Mouse (Mus musculus) CD4-positive, CD25-positive, alpha-beta regulatory T cell, adult 2 months (primary cell): ENCODE results near the gene Il31ra.

Experiments
- DNase-seq: peaks from one replicate; pipeline ENCODE4 v3.0.0-alpha.2; 2012; ENCODE audit warnings: low read depth, low spot score

The Il31ra gene

GRCm38 (mm10) chr13:112560554-112561138 lies 33.5 kb downstream of the Il31ra start:
- DNase-seq = no peak

DNA sequence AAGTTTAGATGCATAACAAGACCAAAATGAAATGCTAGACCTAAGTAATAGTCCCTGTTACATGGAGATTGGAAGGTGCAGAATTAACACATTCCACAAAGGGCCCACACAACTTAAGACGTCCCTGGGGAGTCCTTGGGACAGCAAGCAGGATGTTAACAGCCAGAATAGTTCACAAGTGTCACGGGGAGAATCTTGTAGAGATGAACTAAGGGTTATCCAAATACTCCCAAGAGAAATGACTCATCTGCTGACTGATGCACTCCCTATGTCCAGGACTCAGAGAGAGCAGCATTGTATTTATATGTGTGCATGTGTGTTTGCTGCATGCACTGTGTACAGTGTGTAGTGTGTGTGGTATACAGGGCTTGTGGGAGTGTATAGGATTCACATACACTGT lies 37.7 kb downstream of the Il31ra start:
- DNase-seq = no peak

GRCm38 (mm10) chr13:112553304-112553703 lies 40.9 kb downstream of the Il31ra start:
- no peak for DNase-seq

- DNase-seq = peak; percentile 16
Observed at GRCm38 (mm10) chr13:112551641-112552548, 42.3 kb downstream of the Il31ra start.

GRCm38 (mm10) chr13:112541223-112541975 lies 52.8 kb downstream of the Il31ra start:
- DNase-seq = no peak

GRCm38 (mm10) chr13:112540616-112541015 lies 53.5 kb downstream of the Il31ra start:
- no peak for DNase-seq

DNA sequence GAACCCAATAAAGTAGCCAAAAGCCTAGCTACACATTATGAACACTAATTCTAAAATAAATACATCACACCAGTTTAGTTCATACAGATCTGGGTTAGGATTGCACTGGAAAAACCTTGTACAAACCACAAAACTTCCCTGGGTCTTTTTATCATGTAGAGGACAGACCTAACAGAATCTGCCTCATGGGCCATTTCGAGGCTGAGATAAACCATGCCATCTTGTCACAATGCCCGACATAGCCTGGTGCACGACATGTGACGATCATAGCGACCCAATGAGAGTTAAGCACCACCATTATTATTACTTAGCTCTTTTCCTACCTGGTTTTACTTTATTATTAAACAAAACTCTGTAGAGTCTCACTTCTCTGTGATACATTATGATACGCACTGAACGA lies 57.1 kb downstream of the Il31ra start:
- no peak for DNase-seq

DNA sequence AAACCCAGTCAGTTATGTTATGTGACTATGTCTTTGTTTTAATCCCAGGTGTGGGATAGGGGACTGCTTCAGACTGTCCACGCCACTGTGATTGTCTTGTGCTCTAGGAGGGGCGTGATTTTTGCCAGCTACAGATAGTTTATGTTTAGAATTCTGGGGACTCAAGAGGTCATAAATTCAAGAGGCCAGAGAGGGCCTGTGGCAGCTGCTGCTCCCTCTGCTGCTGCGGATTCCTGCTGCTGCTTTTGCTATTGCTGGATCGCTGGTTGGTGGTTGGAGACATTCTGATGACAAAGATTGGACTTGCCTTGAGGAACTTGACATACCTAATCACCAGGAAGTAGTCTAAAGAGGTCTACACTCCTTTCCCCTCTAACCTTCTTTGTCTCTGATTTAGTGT lies 57.5 kb downstream of the Il31ra start:
- no peak for DNase-seq

- DNase-seq = no peak
Observed at GRCm38 (mm10) chr13:112533556-112533955, 60.6 kb downstream of the Il31ra start.

DNA sequence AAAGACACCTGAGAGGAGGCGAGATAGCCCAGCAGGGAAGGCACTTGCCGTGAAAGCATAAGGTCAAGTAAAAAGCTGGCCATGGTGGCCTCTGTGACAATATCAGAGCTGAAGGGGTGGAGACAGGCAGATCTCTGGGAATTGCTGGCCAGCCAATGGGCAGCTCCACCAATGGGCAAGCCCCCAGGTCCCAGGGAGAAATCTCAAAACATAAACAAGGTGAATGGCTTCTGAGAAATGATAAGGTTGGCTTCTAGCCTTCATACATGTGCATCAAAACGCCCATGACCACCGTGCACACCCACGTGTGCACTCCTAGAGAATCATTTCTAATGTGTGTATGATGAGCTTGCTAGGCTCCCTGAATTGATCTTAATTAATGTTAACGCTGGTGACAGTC lies 61.9 kb downstream of the Il31ra start:
- DNase-seq = no peak

- peak; percentile 85 for DNase-seq
Observed at GRCm38 (mm10) chr13:112529893-112530292, 64.3 kb downstream of the Il31ra start.

DNA sequence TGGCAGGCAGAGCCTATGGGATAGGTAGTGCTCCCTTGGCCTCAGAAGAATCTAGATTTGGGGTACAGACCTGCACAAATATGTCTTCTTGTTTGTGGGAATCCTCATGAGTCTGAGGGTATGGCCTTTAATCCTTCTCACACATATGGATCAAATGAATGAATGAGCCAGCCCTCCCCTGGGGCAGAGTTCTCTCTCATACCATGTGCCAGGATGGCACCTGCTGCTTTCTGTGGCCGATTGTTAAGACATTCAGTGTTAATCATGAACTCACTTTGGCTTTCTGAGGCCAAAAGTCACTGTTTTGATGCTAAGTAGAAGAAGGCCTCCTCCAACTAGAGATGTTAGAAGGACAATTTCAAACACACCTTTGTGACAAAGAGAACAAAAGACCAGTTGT lies 67.0 kb downstream of the Il31ra start:
- DNase-seq = no peak

GRCm38 (mm10) chr13:112523346-112523970 lies 70.7 kb downstream of the Il31ra start:
- no peak for DNase-seq

GRCm38 (mm10) chr13:112522896-112523295 lies 71.3 kb downstream of the Il31ra start:
- DNase-seq = no peak

GRCm38 (mm10) chr13:112522261-112522660 lies 71.9 kb downstream of the Il31ra start:
- no peak for DNase-seq

GRCm38 (mm10) chr13:112514546-112514945 lies 79.6 kb downstream of the Il31ra start:
- no peak for DNase-seq

DNA sequence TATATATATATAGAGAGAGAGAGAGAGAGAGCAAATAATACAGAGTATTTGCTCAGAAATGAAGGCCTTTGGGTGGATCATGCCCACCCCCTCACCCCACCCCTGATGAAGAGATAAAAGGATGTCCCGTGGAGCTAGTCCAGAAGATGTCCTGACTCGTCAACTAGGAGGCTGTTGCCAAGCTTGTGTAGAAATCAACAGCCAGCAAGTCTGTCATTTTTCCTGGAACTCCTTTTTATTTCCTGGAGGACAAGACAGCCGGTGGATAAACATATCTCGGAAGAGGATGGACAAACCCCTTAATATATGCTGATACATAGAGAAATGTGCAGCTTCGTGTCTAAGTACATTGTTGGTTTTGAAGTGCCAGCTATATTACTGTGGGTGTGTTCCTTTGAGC lies 81.3 kb downstream of the Il31ra start:
- DNase-seq = no peak

DNA sequence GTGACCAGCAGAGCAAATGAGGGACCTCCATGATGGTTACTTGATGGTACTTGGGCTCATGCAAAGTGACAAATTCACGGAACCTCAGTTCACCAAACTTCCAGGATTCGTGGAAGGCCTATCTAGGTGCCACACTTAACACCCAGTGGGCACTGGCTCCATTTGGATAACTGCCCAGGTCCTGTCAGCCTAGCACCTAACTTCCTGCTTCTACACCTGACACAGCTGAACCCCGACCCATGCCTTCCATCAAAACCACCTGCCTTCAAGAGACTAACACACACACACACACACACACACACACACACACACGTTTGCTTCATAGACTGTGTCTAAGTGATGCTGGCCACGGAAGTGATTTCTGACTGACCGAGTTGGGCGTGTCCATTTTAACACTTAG lies 82.3 kb downstream of the Il31ra start:
- no peak for DNase-seq

DNA sequence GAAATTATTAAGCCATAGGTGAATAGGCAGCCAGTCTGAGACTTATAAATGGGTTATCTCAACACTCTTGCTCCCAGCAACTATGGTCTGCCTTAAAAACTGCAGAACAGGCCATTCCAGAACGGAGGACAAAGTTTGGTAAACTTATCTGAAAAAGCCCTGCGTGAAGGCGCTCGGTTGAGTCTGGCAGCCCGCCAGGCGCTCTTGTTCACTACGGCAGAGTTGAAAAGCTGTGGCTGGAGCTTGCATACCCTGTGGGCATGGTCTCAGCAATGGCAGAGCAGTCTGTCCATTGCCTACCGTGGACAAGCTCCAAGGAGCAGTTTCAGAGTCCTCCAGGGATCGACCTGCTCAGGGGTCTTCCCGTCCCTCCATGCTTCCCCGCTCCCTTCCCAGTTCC lies 82.9 kb downstream of the Il31ra start:
- peak; percentile 52 for DNase-seq

- peak; percentile 74 for DNase-seq
Observed at GRCm38 (mm10) chr13:112510437-112511212, 83.5 kb downstream of the Il31ra start.

- DNase-seq = peak; percentile 84
Observed at GRCm38 (mm10) chr13:112509465-112509864, 84.7 kb downstream of the Il31ra start.
